Mouse (Mus musculus) spleen, postnatal 36 days (tissue): ENCODE data around the gene Urb1.
A peak's percentile ranks its signal among the peaks of the same experiment; 100 is the strongest.
"Not testable (repeated sequence)": the region's sequence is repeated elsewhere in the genome, so short reads cannot be mapped to it uniquely, and the experiment has no call there.

ENCODE experiments used
- DNase-seq, 2 experiments: peaks; one replicate each; pipeline ENCODE4 v3.0.0; 2022; ENCODE audit warnings: low spot score in 2 of 2, mixed read lengths in 1 of 2

Urb1 gene

GRCm38 (mm10) chr16:90809975-90810715, at the start of gene Urb1:
Gene Urb1 (minus strand): TSS chr16:90810413.
- DNase-seq, result peak; percentile 98 to 99

- no peak for DNase-seq
Measured at GRCm38 (mm10) chr16:90858206-90858605, 48.0 kb upstream of the Urb1 start.

DNA sequence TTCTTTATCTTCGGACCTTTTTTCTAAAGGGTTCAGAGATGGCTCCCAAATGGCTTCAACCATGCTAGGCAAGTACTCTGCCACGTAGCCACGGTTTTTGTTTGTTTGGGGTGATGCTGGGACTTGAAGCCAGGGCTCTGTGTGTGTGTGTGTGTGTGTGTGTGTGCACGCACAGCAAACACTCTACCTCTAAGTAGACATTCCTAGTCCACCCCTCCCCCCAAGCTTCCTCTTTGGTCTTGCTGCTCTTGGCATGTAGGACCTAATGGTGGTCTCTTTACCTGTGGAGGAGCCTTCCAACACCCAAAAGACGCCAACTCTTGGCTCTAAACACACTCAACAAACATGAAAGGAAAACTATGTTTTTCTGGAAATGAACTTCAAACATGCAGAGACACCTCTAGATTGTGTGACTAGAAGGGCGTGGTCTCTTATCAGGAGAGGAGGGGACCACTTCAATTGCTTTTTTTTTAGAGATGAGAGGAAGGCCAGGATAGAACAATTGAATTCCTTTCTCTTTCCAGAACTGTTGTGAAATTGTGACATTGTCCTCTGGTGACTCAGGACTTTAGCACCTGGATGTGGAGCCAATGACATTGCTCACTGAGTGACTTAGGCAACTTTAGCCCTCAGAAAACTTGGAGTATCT, 46.5 kb upstream of the Urb1 start:
- DNase-seq, result no peak

DNA sequence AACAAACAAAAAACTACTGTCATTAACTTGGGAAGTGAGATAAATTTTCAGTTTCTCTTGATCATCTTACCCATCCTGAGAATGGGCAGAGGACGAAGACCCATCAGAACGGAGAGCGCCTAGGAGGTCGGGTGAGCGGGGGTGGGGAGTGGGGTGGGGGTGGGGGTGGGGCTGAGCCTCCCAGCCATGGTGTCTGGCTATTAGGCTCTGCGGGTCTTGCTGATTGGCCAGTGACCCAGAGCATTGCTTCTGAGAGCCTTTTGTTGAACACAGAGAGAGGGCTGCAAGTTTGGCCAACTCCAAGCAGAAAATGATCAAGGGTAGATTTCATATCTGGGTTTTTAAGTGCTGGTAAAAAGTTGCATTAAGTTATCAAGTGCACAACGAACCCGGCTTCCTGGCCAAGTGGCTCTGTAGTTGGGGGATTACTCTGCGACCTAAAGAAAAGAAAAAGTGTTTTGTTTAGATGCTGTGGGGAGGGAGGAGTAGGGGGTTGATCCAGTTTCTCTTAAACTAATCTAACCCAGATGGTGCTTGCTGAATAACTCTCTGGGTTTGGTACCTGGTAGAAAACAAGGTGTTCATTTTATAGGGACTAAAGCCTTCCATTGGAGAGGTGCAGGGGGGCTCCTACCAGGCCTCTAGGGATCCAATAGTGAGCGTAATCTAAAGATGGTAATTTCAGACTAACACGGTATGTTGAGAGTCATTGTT, 41.6 kb upstream of the Urb1 start:
- DNase-seq, result no peak

DNA sequence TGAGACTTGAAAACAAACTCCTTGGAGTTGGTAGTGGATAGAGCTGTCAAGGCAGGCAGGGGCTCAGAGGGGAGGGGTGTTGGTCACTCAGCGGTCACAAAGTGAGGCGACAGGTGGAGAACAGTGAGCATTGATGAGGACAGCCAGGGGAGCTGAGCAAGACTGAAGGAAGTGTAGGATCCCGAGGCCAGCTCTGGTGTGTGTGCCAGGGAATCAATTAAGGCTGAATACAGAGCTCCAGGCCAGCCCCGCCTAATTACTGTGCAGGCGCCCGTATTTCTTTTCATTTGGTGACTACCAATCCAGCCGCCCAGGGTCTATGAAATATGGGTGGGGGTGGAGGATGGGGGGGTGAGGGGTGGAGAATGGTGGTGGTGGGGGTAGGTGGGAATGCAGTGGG, 40.7 kb upstream of the Urb1 start:
- no peak for DNase-seq

GRCm38 (mm10) chr16:90849262-90849661, 39.0 kb upstream of the Urb1 start:
- DNase-seq, result no peak

GRCm38 (mm10) chr16:90848697-90849096, 38.5 kb upstream of the Urb1 start:
- DNase-seq, result no peak

DNA sequence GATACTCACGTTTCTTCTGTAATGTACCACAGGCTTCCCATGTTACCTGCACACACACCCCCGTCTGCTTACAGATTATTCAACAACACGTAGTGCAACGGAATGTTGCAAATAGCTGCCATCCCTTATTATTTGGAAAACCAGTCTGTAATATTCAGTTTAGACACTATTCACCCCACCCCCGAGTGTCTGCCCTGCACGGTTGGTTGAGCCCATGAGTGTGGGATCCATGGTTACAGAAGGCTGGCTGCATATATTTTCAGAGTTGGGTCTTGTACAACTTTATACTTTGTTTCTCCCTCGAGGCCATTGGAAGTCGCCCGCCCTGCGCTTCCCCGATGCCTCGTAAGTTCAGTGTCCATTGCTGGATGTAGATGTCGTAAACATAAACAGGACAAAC, 35.4 kb upstream of the Urb1 start:
- DNase-seq, result no peak

DNA sequence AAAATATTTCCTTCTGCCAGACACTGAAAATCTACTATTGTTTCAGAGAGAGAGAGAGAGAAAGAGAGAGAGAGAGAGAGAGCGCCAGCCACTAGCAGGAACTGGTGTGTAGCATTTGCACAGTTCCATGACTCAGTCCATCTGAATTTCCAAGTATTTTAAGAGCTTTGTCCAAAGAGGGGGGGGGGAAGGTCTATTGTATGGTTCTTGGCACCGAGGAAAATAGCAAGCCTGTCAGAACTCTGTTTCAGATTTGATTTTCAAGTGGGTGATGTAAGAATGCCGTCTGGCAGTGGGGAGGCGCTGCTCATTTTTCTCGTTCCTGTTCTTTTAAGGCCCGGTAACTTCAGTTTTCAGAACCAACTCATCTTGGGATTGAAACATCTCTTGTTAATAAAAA, 34.8 kb upstream of the Urb1 start:
- DNase-seq, result no peak

DNA sequence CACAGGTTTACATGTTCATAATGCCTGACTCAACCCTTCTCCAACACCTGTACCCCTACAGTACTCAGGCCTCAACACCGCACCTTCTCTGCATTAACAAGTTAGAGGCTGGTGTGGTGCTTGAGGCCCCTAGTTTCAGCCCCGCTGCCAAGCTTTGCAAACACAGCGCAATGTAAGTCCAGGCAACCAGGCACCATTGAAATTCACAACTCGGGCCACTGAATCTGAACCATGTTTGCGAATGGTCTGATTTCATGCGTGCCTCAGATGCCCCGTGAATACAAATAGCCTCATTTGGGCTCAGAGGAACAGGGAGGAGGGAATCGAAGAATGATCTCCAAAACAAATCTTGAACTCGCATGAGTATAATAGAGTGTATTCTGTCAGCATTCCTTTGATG, 32.0 kb upstream of the Urb1 start:
- DNase-seq, result no peak

DNA sequence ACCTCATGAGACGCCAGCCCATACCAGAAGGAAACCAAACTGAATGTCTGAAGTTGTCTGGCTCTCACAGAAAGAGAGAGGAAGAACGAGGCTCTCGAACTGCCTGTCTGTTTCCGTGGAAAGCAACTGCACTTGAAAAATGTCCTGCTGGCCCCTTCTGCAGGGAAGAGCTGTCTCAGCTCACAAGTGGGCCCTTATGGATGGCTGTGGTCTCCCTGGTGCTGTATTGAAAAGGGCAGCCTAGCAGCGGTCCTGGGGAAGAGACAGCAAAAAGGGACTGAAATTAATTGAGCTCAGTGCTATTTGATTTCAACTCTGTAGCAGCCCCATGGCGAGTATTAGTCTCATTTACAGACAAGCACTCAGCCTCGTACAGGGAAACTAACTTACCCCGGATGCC, 27.2 kb upstream of the Urb1 start:
- no peak for DNase-seq

DNA sequence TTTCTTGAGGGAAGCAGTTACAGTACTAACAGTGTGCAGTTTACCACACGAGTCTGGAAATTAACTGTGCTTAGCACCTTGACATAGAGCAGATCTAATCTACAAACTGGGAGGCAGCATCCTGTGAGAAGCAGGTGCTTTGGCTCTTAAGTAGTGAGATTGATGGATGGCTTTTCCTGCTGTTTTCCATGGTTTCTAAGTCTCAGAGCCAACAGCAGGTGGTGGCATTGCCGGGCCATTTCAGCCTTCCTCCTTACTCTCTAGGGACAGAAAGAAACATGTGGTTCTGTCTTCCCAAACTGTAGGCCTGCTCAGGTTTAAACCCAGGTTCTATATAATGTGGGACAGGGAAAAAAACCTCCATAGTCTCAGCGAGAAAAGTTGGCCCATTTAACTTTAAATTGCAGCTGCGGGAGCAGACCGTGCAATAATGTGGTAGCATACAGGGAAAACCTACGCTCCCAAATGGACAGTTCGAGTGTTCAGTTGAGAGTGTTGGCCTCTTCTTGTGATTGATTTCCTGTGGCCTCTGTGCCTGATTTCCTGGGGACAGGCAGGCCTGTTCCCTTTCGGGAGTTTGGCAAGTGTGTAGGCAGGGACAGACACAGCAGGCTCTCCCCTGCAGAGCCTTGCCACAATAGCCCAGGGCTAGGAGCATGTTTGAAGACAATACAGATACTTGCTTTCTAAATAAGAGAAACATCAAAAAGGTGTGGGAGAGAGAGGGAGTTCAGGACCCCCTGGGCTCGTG, 23.0 kb upstream of the Urb1 start:
- no peak for DNase-seq

GRCm38 (mm10) chr16:90832495-90832894, 22.3 kb upstream of the Urb1 start:
- DNase-seq, result no peak

- no peak for DNase-seq
Measured at GRCm38 (mm10) chr16:90831676-90832075, 21.5 kb upstream of the Urb1 start.

GRCm38 (mm10) chr16:90830686-90831439, 20.6 kb upstream of the Urb1 start:
- DNase-seq, result peak; percentile 11 to 41

DNA sequence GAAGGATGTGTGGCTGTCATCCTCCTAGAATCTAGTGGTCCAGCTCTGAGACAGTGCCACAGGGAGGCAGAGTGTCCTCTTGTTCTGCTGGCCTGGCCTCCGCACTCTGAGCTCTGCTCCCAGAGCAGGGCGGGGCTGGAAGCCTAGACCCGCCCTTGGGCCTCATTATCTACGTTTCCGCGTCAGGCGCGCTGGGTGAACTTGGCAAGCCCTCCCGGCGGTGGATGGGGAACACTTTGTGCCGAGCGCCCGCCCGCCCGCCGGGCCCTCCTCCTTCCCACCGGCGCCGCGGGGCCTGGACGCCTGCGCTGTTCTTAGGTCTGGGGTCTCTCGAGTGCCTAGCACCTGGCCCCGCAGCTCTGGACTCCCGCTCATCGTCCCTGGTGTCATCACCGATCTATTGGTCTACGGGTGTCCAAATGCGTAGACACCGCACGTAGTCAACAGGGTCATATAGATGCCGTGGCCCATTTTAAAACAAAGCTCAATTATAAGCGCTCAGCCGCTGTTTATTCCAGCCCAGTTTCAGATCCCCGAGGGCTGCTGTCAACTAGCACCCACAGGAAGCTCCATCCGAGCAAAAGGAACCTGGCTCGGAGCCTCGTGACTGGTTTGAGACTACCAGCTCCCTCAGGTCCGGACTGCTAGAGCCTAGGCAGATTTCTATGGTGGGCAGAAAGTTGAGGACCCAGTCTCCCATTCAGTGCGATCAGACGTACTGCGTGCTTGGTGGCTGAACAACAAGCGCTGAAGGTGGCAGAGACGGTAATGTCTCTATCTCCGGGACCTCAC, 19.9 kb upstream of the Urb1 start:
- DNase-seq, result peak; percentile 67 to 76

DNA sequence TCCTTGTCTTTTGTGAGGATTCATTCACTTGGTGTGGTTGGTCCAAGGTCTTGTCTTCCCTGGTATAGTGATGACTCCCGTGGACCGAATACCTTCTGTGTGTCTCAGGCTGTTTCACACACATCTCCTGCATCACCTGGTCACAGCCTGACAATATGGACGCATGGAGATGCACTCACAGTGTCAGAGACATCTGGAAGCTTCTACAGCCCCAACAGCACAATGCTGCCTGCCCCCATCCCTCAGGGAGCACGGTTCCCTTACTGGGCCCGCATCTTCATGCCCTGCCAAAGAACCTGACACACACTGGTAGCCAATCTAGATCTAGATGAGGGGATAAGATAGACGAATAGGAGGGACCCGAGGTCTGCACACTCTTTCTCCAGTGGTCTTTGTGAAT, 18.9 kb upstream of the Urb1 start:
- no peak for DNase-seq

DNA sequence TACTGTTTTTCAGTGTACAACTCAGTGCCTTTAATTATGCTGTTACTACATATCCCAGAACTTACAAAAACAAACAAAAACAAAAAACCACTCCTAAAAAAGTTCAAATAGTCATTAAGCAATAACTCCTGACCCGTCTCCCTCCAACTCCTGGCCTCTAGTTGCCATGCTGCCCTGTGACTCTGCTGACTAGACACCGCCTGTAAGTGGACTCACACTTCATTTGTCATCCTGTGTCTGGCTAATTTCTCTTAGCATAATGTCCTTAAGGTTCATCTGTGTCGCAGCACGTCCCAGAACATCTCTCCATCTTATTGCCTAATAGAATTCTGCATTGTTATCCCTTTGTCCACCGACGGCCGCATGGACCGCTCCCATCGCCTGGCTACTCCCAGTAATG, 17.3 kb upstream of the Urb1 start:
- DNase-seq, result no peak

DNA sequence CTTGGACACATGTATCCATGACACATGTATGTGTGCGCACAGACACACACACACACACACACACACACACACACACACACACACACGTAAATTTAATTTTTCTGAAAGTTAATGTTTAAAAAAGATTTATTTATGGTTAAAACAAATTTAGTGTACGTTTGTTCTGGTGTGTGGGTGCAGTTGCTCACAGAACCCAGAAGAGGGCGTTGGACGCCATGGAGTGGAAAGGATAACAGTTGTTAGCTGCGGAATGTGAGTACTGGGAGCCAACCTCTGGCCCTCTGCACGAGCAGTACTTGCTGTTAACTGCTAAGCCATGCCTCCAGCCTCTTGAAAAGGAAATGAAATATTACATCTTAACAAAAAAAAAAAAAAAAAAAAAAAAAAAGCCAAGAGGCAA, 16.2 kb upstream of the Urb1 start, which contains the start of gene Eva1c:
TSS of gene Eva1c (plus strand) at position 263 of the 400 bp plus-strand sequence.
- DNase-seq, result no peak

DNA sequence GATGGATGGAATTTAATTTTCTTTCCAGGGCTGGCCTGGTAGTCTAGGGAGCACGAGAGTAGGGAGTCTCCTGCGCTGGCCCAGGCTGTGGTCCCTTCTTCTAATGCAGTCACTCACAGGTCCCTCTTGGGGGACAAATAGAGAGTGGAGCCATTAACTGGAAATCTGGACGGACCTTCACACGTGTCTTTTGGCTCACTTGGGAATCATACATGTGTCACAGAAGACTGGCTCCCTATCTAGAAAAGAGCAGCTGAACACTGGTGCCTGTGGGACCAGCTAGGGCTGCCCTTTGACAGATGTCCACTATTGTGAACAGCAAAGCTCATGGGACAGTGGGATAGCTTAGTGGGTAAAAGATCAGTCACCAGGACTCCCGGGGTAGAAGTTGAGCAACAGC, 15.8 kb upstream of the Urb1 start:
- DNase-seq, result no peak

DNA sequence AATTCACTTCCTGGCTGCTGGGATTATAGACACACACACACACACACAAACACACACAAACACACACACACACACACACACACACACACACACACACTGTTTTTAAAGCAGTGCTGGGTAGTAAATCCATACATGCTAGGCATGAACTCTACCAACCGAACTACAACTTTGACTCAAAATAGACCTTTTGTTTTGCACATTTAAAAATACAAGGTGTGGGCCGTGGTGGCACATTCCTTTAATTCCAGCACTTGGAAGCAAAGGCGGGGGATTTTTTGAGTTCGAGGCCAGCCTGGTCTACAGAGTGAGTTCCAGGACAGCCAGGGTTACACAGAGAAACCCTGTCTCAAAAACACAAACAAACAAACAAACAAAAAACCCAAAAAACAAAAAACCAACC, 13.8 kb upstream of the Urb1 start:
- not testable (repeated sequence) for DNase-seq
